Mouse (Mus musculus): Measurements from ENCODE around the gene Tspan32.

DNA sequence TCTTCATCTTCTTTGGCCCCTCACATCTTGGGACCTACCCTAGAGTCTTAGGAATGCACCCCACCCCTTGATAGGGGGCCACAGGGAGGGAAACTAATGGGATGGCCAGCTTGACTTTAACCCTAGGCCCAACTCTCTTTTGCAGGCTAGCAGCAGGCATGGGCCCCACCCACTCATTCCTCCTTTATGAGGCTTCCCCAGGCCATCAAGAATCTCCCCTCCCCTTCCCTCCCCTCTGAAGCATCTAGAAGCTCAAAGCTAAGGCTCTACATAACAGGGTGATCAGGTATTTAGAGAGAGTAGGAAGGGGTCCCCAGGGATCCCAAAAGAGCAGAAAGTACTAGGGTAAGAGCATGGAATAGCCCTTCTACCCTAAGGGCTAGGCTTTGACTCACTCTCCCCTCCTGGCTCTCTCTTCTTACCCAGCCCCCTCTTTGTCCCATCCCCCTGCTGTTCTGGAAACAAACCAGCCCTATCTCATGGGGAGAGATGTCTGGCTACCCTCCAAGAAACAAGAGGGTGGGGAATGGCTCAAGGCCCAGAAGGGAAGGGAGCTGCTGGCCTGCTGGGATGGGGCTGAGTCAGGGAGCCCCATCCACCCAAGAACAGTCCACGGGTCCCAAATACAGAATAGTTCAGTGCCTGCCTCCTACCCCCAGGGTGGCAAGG lies 11.0 kb downstream of the Tspan32 start:
- no peak for TF ChIP-seq CTCF (IDR thresholded peaks at IDR 0.05; ENCODE audit: low read depth, low read length)
- no peak for TF ChIP-seq POLR2A (IDR thresholded peaks at IDR 0.05; ENCODE audit: insufficient read depth, low read length)
- TF ChIP-seq EP300 (IDR thresholded peaks at IDR 0.05; ENCODE audit: insufficient read depth, low read depth, low read length), result peak; percentile 72
